Mouse (Mus musculus) G1E (cell line): Measurements from ENCODE around the gene Nphs1.

ENCODE experiments used
- CTCF ChIP-seq: IDR thresholded peaks from 2 replicates; pipeline ENCODE4 v1.5.1; 2012; ENCODE audit warnings: low read depth, low read length, inconsistent platforms, mixed read lengths
- GATA1 ChIP-seq: IDR thresholded peaks from 2 replicates; pipeline ENCODE4 v1.6.1; 2012; ENCODE audit warnings: borderline replicate concordance, low read length, inconsistent platforms, mixed read lengths
- GATA2 ChIP-seq: IDR thresholded peaks from 2 replicates; pipeline ENCODE4 v1.6.1; 2012; ENCODE audit warnings: low read depth, low read length, inconsistent platforms, borderline replicate concordance
- POLR2AphosphoS5 ChIP-seq: IDR thresholded peaks from 2 replicates; pipeline ENCODE4 v1.6.1; 2012; ENCODE audit warnings: low read depth, low read length, inconsistent platforms; ENCODE audit not compliant: insufficient replicate concordance

- TF ChIP-seq CTCF (no peak), GATA1 (no peak), GATA2 (no peak), POLR2AphosphoS5 (no peak)
Measured at GRCm38 (mm10) chr7:30526399-30526798, 68.3 kb downstream of the Nphs1 start.
